Mouse (Mus musculus): Measurements from ENCODE around the gene Atf7ip. TPM values are rescaled to one million over a fixed set of nuclear protein-coding genes. Genes with fewer than 3 reads are reported as not detected.
"Not testable (repeated sequence)": the region's sequence is repeated elsewhere in the genome, so short reads cannot be mapped to it uniquely, and the experiment has no call there.

The Atf7ip gene
- 42.8 and 49.7 TPM in 2 replicates for polyA plus RNA-seq (2014; fragmentation: Nextera tagmentation; extraction: Ambion mirVana)

DNA sequence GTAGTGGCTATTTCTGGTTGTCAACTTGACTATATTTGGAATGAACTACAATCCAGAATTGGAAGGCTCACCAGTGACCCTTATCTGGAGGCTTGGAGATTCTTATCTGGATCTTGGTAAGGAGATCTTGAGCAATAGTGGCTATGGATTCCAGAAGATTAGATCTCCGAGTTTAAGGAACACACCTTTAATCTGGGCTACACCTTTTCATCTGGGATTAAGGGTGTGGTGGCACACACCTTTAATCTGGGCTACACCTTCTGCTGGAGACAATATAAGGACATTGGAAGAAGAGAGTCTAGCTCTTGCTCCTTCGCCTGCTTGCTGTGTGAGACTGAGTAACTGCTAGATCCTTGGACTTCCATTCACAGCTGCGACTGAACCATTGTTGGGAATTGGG is at the start of gene Atf7ip:
TSS of gene Atf7ip (plus strand) at position 301 of the 400 bp plus-strand sequence.
- ATAC-seq (ENCODE audit: low FRiP score); H3K9me3 ChIP-seq (ENCODE audit: control insufficient read depth, low read length); H3K27me3 ChIP-seq (ENCODE audit: control insufficient read depth, insufficient read depth, low read length); H3K36me3 ChIP-seq (replicated peaks; ENCODE audit: control insufficient read depth, insufficient read depth); DNase-seq (ENCODE audit: low spot score); H3K4me2 ChIP-seq (replicated peaks); H3K4me3 ChIP-seq (replicated peaks; ENCODE audit: low read length); H3K27ac ChIP-seq; H3K4me1 ChIP-seq (replicated peaks; ENCODE audit: control insufficient read depth, insufficient read depth, low read length); H3K9ac ChIP-seq: not testable (repeated sequence)
- 83% methylated on average over 3 of the region's 3 CpGs for WGBS

DNA sequence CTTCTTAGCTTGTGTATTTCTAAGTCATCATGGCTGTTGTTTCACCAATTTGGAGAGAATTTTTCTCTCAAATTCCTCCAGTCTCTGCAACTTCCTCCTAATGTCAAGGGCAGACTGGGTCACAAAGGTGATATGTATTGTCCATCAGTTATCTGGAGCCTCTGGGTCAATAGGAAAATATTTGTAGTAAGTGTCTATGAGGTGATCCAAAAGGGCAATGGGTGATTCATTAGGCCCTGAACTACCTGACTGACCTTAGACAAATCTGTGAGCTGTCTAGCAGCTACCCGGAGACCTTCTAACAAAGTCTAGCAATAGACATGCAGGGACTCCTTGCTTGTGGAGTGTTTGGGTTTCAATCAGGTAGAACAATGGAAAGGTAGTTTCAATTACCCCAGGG is 49.7 kb upstream of the Atf7ip start:
- no peak overlapping the region for H3K27ac ChIP-seq
- ATAC-seq (ENCODE audit: low FRiP score) (no peak), DNase-seq (ENCODE audit: low spot score) (no peak)
- no peak overlapping the region for H3K4me3 ChIP-seq (replicated peaks; ENCODE audit: low read length)
- no peaks in the 10 kb centered on the region for H3K4me1 ChIP-seq (replicated peaks; ENCODE audit: control insufficient read depth, insufficient read depth, low read length)
- H3K4me2 ChIP-seq (replicated peaks) = no peak overlapping the region
- no peaks in the 10 kb centered on the region for H3K36me3 ChIP-seq (replicated peaks; ENCODE audit: control insufficient read depth, insufficient read depth)
- no peaks in the 10 kb centered on the region for H3K9me3 ChIP-seq (ENCODE audit: control insufficient read depth, low read length)
- 97% methylated on average over 1 of the region's 1 CpGs for WGBS
- no peaks in the 10 kb centered on the region for H3K27me3 ChIP-seq (ENCODE audit: control insufficient read depth, insufficient read depth, low read length)
- no peak overlapping the region for H3K9ac ChIP-seq

DNA sequence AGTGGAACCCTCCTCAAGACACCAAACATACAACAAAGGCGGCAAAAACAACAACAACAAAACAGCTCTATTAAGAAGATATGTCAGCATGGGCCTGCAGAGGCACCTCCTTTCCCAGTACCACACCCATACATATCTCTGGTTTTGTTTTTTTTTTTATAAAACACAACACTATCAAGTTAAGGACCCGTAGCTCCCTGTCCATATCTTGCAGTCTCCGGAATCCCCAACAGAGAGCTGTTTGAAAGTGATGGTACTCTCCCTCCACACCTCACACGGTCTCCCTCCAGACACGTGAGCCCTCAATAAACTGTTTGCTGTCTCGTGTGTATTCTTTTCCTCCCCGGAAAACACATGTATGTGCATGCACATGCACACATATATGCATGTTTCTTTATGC is 46.8 kb upstream of the Atf7ip start:
- Histone ChIP-seq H3K4me1 (replicated peaks; ENCODE audit: control insufficient read depth, insufficient read depth, low read length) (no peaks in the 10 kb centered on the region), H3K9ac (no peak overlapping the region), H3K4me2 (replicated peaks) (no peak overlapping the region), H3K4me3 (replicated peaks; ENCODE audit: low read length) (no peak overlapping the region), H3K36me3 (replicated peaks; ENCODE audit: control insufficient read depth, insufficient read depth) (no peaks in the 10 kb centered on the region), H3K9me3 (ENCODE audit: control insufficient read depth, low read length) (no peaks in the 10 kb centered on the region), H3K27me3 (ENCODE audit: control insufficient read depth, insufficient read depth, low read length) (no peaks in the 10 kb centered on the region), H3K27ac (no peak overlapping the region)
- ATAC-seq (ENCODE audit: low FRiP score) = no peak
- WGBS = 93% methylated on average over 7 of the region's 7 CpGs
- DNase-seq (ENCODE audit: low spot score) = no peak

DNA sequence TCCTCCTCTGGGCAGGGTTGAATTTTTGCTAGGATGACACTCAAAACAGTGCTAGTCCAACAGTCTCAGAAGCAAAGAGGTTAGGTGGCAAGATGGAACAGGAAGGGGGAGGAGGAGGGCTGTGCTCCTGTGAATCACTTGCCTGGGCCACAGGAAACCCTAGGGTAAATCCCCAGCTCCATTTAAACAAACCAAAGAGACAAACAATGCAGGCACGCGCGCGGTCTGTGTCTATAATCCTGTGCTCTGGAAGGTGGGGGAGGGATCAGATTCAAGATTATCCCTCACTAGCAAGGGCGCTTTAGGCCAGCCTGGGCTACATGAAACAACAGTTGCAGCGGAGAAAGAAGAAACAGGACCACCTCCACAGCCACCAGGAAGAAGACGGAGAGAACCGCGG is 42.5 kb upstream of the Atf7ip start:
- WGBS = 76% methylated on average over 9 of the region's 9 CpGs

DNA sequence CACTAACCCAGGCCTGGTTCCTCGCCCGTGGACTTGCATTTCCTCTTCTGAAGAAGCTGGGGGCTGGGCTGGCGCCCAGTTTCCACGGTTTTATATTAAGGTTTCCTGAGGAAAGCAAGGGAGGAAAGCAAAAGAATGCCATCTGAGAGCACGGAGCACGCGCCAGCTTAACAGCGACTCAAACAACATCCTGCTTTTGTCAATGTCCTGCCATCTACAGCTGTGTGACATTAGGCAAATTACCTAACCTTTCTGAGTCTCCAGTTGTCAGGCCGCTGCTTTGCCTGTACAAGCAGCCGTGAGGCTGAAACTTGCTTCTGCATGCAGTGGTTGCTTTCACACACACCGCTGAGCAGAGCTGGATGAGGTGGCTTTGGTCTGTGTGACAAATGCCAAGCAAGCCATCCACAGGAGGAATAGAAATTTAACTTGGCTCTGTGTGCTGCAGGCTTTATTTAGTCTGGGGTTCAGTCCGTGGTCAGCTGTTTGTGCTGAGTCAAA is 41.8 kb upstream of the Atf7ip start:
- Histone ChIP-seq H3K4me1 (replicated peaks; ENCODE audit: control insufficient read depth, insufficient read depth, low read length) (peaks cover 11% of the 10 kb centered on the region), H3K36me3 (replicated peaks; ENCODE audit: control insufficient read depth, insufficient read depth) (no peaks in the 10 kb centered on the region), H3K4me2 (replicated peaks) (no peak overlapping the region), H3K4me3 (replicated peaks; ENCODE audit: low read length) (no peak overlapping the region), H3K27ac (no peak overlapping the region), H3K27me3 (ENCODE audit: control insufficient read depth, insufficient read depth, low read length) (no peaks in the 10 kb centered on the region), H3K9ac (no peak overlapping the region), H3K9me3 (ENCODE audit: control insufficient read depth, low read length) (no peaks in the 10 kb centered on the region)
- DNase-seq (ENCODE audit: low spot score) = no peak
- 70% methylated on average over 12 of the region's 12 CpGs for WGBS
- no peak for ATAC-seq (ENCODE audit: low FRiP score)

More for the DNA sequence above, 42.5 kb upstream of the Atf7ip start:
- Histone ChIP-seq H3K9ac (no peak overlapping the region), H3K27ac (no peak overlapping the region), H3K9me3 (ENCODE audit: control insufficient read depth, low read length) (no peaks in the 10 kb centered on the region), H3K4me1 (replicated peaks; ENCODE audit: control insufficient read depth, insufficient read depth, low read length) (peaks cover 6% of the 10 kb centered on the region), H3K4me2 (replicated peaks) (no peak overlapping the region), H3K4me3 (replicated peaks; ENCODE audit: low read length) (no peak overlapping the region), H3K36me3 (replicated peaks; ENCODE audit: control insufficient read depth, insufficient read depth) (no peaks in the 10 kb centered on the region), H3K27me3 (ENCODE audit: control insufficient read depth, insufficient read depth, low read length) (no peaks in the 10 kb centered on the region)
- DNase-seq (ENCODE audit: low spot score) (no peak), ATAC-seq (ENCODE audit: low FRiP score) (no peak)

DNA sequence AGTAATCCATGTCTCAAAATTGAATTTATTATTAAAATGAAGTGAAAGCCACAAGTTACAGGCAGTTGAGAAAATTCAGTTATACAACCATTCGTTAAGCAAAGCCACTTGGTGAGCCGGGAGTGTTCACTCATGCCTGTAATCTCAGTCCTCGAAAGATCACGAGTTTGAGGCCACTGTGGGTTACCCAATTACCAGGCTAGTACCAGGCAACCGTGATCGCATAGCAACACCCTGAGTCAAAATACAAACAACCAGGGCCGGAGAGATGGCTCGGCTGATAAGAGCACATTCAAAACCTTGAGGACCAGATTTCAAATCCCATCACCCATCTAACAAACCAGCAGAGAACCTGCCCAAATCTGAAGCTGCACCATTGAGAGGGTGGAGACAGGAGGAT is 40.9 kb upstream of the Atf7ip start:
- Histone ChIP-seq H3K36me3 (replicated peaks; ENCODE audit: control insufficient read depth, insufficient read depth) (no peaks in the 10 kb centered on the region), H3K9me3 (ENCODE audit: control insufficient read depth, low read length) (no peaks in the 10 kb centered on the region), H3K9ac (no peak overlapping the region), H3K4me2 (replicated peaks) (no peak overlapping the region), H3K27me3 (ENCODE audit: control insufficient read depth, insufficient read depth, low read length) (no peaks in the 10 kb centered on the region), H3K4me1 (replicated peaks; ENCODE audit: control insufficient read depth, insufficient read depth, low read length) (peaks cover 11% of the 10 kb centered on the region), H3K27ac (no peak overlapping the region), H3K4me3 (replicated peaks; ENCODE audit: low read length) (no peak overlapping the region)
- ATAC-seq (ENCODE audit: low FRiP score) = no peak
- no peak for DNase-seq (ENCODE audit: low spot score)
- WGBS = 84% methylated on average over 8 of the region's 8 CpGs

DNA sequence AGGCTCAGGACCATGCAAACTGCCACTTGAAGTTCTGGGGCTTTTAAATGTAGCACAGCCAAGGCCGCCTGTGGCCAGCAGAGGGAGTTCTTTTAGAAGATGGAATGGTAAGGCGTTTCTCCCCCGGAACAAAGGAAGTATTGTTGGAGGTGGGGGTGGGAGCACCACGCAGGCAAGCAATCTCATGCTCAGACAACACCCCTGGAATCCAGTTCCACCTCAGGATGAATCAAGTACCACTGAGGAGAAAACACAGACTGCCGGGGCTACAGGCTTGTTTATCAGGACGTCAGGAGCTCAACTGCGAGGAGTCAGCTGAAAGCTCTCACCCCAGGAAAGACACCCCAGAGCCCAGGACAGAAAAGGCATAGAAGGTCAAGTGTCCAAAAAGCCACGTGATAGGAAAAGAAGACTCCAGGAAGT is 40.0 kb upstream of the Atf7ip start:
- WGBS = 27% methylated on average over 8 of the region's 8 CpGs
- ATAC-seq (ENCODE audit: low FRiP score) = no peak

DNA sequence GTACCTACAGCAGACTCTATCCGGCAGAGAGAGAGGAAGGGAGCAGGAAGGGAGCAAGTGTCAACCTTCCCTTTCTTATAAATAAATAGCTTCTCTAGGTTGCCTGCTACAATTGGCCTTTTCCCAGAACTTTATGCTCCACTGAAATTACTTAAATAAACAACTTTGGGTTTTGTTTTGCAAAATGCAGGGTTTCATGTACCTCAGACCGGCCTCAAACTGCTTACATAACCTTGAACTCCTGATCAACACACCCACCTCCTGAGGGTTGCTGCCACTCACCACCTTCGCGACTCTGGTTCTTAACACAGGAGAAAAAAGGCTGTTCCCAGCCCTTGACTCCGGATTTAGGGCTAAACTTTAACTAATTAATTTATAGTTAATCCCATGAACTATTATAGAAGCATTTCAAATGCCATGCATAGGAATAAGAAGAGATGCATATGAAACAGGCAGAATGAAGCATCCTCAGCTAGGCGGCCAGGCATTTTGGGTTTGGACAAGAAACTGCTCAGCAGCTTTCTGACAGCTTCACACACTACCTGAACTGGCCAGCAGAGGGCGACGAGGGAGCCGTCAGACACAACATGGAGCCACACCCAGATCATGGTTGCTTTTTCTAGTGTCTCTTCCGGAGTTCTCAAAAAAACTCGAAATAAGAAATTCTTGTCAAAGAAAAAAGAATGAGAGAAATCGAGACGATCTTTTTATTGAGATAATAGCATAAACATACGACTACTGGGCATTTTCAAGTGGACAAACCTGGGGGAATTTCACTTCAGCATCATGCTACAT is 38.8 kb upstream of the Atf7ip start:
- H3K9ac ChIP-seq = no peak overlapping the region
- WGBS = 54% methylated on average over 14 of the region's 14 CpGs
- ATAC-seq (ENCODE audit: low FRiP score) (no peak), DNase-seq (ENCODE audit: low spot score) (peak; percentile 80)
- no peak overlapping the region for H3K4me3 ChIP-seq (replicated peaks; ENCODE audit: low read length)
- no peak overlapping the region for H3K4me2 ChIP-seq (replicated peaks)
- H3K27me3 ChIP-seq (ENCODE audit: control insufficient read depth, insufficient read depth, low read length) = no peaks in the 10 kb centered on the region
- H3K36me3 ChIP-seq (replicated peaks; ENCODE audit: control insufficient read depth, insufficient read depth) = no peaks in the 10 kb centered on the region
- no peaks in the 10 kb centered on the region for H3K9me3 ChIP-seq (ENCODE audit: control insufficient read depth, low read length)
- peak overlapping the region; percentile 97 for H3K27ac ChIP-seq
- H3K4me1 ChIP-seq (replicated peaks; ENCODE audit: control insufficient read depth, insufficient read depth, low read length) = peaks cover 28% of the 10 kb centered on the region

More for the DNA sequence above, 40.0 kb upstream of the Atf7ip start:
- peaks cover 21% of the 10 kb centered on the region for H3K4me1 ChIP-seq (replicated peaks; ENCODE audit: control insufficient read depth, insufficient read depth, low read length)
- peak overlapping the region; percentile 97; the same call in 1 of the 2 replicates for H3K27ac ChIP-seq
- H3K36me3 ChIP-seq (replicated peaks; ENCODE audit: control insufficient read depth, insufficient read depth) = no peaks in the 10 kb centered on the region
- H3K9ac ChIP-seq = no peak overlapping the region
- H3K27me3 ChIP-seq (ENCODE audit: control insufficient read depth, insufficient read depth, low read length) = no peaks in the 10 kb centered on the region
- no peak overlapping the region for H3K4me2 ChIP-seq (replicated peaks)
- no peaks in the 10 kb centered on the region for H3K9me3 ChIP-seq (ENCODE audit: control insufficient read depth, low read length)
- DNase-seq (ENCODE audit: low spot score) = peak; percentile 70
- H3K4me3 ChIP-seq (replicated peaks; ENCODE audit: low read length) = no peak overlapping the region

DNA sequence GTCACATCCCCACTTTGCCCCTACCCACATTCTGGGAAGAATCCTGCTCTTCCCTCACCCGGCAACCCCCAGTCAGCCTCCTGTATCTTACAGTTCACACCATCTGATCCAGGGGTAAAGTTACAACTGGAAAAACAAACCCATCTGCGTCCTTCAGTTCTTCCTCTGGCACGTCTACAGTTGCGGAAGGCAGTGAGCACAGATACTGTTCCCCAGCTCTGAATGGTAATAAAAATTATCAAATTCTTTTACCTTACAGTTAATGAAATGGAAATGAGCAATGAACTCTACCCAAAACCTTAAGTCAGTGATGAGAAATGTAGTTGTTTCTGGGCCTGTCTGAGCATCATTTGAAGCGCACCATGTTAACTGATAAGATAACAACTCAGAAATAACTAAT is 38.1 kb upstream of the Atf7ip start:
- ATAC-seq (ENCODE audit: low FRiP score) = no peak
- Histone ChIP-seq H3K4me3 (replicated peaks; ENCODE audit: low read length) (no peak overlapping the region), H3K9ac (peak overlapping the region; percentile 25; the same call in 1 of the 2 replicates), H3K4me2 (replicated peaks) (no peak overlapping the region), H3K27ac (peak overlapping the region; percentile 97), H3K9me3 (ENCODE audit: control insufficient read depth, low read length) (no peaks in the 10 kb centered on the region), H3K4me1 (replicated peaks; ENCODE audit: control insufficient read depth, insufficient read depth, low read length) (peaks cover 28% of the 10 kb centered on the region), H3K36me3 (replicated peaks; ENCODE audit: control insufficient read depth, insufficient read depth) (no peaks in the 10 kb centered on the region), H3K27me3 (ENCODE audit: control insufficient read depth, insufficient read depth, low read length) (no peaks in the 10 kb centered on the region)
- DNase-seq (ENCODE audit: low spot score) = peak; percentile 45
- WGBS = 63% methylated on average over 5 of the region's 5 CpGs
